Mouse (Mus musculus): ENCODE measurements around the gene Six5. TPM values are rescaled to one million over a fixed set of nuclear protein-coding genes. Genes with fewer than 3 reads are reported as not detected.

The Six5 gene
- total and polyA plus RNA-seq, 3 experiments = 7.1 to 26.0 (median 8.2) TPM

DNA sequence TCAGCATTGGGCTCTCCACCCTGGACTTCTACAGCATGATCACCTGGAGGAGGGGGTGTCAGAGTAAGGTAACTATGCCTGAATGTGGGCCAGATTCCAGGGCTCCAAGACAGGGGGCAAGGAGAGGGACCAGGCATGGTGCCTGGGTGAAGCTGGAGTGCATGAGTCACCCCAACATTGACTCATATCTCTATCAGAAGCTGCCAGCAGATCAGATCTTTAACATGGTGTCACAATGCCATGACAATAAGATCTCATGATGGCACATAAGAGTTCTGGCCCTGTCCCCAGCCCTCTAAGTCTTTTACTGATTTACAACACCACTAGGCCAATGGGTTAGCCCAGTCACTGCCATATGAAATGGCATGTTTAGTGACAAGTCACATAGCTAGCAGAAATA, 9.3 kb downstream of the Six5 start:
- peaks cover 1% of the 10 kb centered on the region; the same call in 1 of the 2 replicates for H3K4me1 ChIP-seq (ENCODE audit: control insufficient read depth, insufficient read depth, low read length)
- H3K4me3 ChIP-seq = no peak overlapping the region
- no peaks in the 10 kb centered on the region for H3K79me2 ChIP-seq (replicated peaks; ENCODE audit: control insufficient read depth, insufficient read depth, low read length)
- no peak overlapping the region for H3K27ac ChIP-seq
- no peaks in the 10 kb centered on the region for H3K27me3 ChIP-seq (ENCODE audit: control insufficient read depth, insufficient read depth, low read length)
- no peak for DNase-seq
- no peak overlapping the region for H3K9ac ChIP-seq (ENCODE audit: low read depth, low read length)
- H3K36me3 ChIP-seq (ENCODE audit: control insufficient read depth, insufficient read depth, low read length) = no peaks in the 10 kb centered on the region
- intact Hi-C loops (cut with DNase I) = no loop called here
- TF ChIP-seq EP300 (IDR thresholded peaks at IDR 0.05; ENCODE audit: insufficient read depth, low read depth, low read length) (no peak), POLR2A (IDR thresholded peaks at IDR 0.05; ENCODE audit: insufficient read depth, low read depth, low read length) (no peak), CTCF (IDR thresholded peaks at IDR 0.05) (no peak)

DNA sequence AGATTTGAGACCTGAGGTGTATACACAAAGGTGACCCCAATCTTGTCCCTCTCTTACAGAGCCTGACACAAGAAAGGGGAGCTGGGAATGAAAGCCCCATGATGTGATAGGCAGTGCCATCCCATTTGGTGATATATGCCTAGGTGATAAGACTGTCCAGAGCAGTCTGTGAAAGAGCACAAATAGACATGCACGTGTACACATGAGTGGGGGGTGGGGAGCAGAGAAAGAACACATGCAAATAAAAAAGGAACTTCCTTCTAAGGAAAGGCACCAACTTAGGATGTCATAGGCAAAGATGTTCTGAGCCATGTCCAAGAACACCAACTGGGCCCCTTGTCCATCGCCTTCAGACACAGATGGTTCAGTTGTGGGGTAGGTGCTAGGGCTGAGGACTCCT, 10.1 kb downstream of the Six5 start:
- no peak overlapping the region for H3K9ac ChIP-seq (ENCODE audit: low read depth, low read length)
- intact Hi-C loops (cut with DNase I) = no loop called here
- no peak for DNase-seq

DNA sequence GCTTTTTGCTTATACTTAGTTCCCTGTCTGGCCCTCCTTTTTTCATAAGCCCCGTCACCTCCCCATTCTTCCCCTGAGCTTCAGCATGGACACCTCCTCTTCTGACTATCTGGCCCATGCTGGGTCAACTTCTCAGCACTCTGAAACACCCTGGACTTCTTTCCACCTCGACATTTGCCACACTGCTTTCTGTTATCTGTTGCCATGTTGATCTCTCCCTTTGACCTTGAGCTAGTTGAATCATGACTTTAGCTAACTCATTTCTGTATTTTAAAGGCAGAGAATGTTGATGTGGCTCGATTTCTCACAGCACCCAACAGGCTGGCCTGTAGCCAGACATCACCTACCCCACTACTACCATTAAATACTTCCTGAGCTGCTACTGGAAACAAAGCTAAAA, 13.0 kb downstream of the Six5 start:
- Histone ChIP-seq H3K4me1 (ENCODE audit: control insufficient read depth, insufficient read depth, low read length) (no peaks in the 10 kb centered on the region), H3K27me3 (ENCODE audit: control insufficient read depth, insufficient read depth, low read length) (no peaks in the 10 kb centered on the region), H3K27ac (no peak overlapping the region), H3K36me3 (ENCODE audit: control insufficient read depth, insufficient read depth, low read length) (no peaks in the 10 kb centered on the region), H3K9ac (ENCODE audit: low read depth, low read length) (no peak overlapping the region), H3K79me2 (replicated peaks; ENCODE audit: control insufficient read depth, insufficient read depth, low read length) (no peaks in the 10 kb centered on the region), H3K4me3 (no peak overlapping the region)
- no peak for DNase-seq
- WGBS = 28% methylated on average over 3 of the region's 3 CpGs
- TF ChIP-seq POLR2A (IDR thresholded peaks at IDR 0.05; ENCODE audit: insufficient read depth, low read depth, low read length) (no peak), EP300 (IDR thresholded peaks at IDR 0.05; ENCODE audit: insufficient read depth, low read depth, low read length) (no peak), CTCF (IDR thresholded peaks at IDR 0.05) (no peak)
- intact Hi-C loops (cut with DNase I) = no loop called here

More for the DNA sequence above, 10.1 kb downstream of the Six5 start:
- TF ChIP-seq EP300 (IDR thresholded peaks at IDR 0.05; ENCODE audit: insufficient read depth, low read depth, low read length) (no peak), CTCF (IDR thresholded peaks at IDR 0.05) (no peak), POLR2A (IDR thresholded peaks at IDR 0.05; ENCODE audit: insufficient read depth, low read depth, low read length) (no peak)
- no peak overlapping the region for H3K27ac ChIP-seq
- H3K4me3 ChIP-seq = no peak overlapping the region
- no peaks in the 10 kb centered on the region for H3K27me3 ChIP-seq (ENCODE audit: control insufficient read depth, insufficient read depth, low read length)
- H3K4me1 ChIP-seq (ENCODE audit: control insufficient read depth, insufficient read depth, low read length) = peaks cover 1% of the 10 kb centered on the region; the same call in 1 of the 2 replicates
- no peaks in the 10 kb centered on the region for H3K79me2 ChIP-seq (replicated peaks; ENCODE audit: control insufficient read depth, insufficient read depth, low read length)
- 78% methylated on average over 2 of the region's 2 CpGs for WGBS
- no peaks in the 10 kb centered on the region for H3K36me3 ChIP-seq (ENCODE audit: control insufficient read depth, insufficient read depth, low read length)

DNA sequence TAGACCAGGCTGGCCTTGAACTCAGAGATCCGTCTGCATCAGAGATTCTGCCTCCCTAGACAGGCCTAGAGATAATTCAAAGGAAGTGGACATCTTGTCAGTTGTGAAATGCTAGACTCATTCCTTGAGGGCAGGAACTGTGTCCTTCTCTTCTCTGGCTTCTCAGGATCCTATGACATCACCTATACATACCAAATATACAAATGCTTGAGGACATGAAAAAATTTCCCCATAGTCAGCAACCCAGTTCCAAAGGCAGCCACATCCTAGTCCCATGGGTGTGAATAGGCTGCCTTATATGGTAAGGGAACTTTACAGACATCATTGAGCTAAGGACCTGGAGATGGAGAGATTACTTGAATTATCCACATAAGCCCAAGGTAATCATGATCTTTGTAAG, 15.2 kb downstream of the Six5 start:
- H3K27me3 ChIP-seq (ENCODE audit: control insufficient read depth, insufficient read depth, low read length) = no peaks in the 10 kb centered on the region
- H3K4me3 ChIP-seq = no peak overlapping the region
- no peak overlapping the region for H3K27ac ChIP-seq
- TF ChIP-seq POLR2A (IDR thresholded peaks at IDR 0.05; ENCODE audit: insufficient read depth, low read depth, low read length) (no peak), CTCF (IDR thresholded peaks at IDR 0.05) (no peak), EP300 (IDR thresholded peaks at IDR 0.05; ENCODE audit: insufficient read depth, low read depth, low read length) (no peak)
- H3K4me1 ChIP-seq (ENCODE audit: control insufficient read depth, insufficient read depth, low read length) = no peaks in the 10 kb centered on the region
- intact Hi-C loops (cut with DNase I) = no loop called here
- no peaks in the 10 kb centered on the region for H3K36me3 ChIP-seq (ENCODE audit: control insufficient read depth, insufficient read depth, low read length)
- H3K79me2 ChIP-seq (replicated peaks; ENCODE audit: control insufficient read depth, insufficient read depth, low read length) = no peaks in the 10 kb centered on the region
- no peak overlapping the region for H3K9ac ChIP-seq (ENCODE audit: low read depth, low read length)
- DNase-seq = no peak
- WGBS = 94% methylated on average over 1 of the region's 1 CpGs

DNA sequence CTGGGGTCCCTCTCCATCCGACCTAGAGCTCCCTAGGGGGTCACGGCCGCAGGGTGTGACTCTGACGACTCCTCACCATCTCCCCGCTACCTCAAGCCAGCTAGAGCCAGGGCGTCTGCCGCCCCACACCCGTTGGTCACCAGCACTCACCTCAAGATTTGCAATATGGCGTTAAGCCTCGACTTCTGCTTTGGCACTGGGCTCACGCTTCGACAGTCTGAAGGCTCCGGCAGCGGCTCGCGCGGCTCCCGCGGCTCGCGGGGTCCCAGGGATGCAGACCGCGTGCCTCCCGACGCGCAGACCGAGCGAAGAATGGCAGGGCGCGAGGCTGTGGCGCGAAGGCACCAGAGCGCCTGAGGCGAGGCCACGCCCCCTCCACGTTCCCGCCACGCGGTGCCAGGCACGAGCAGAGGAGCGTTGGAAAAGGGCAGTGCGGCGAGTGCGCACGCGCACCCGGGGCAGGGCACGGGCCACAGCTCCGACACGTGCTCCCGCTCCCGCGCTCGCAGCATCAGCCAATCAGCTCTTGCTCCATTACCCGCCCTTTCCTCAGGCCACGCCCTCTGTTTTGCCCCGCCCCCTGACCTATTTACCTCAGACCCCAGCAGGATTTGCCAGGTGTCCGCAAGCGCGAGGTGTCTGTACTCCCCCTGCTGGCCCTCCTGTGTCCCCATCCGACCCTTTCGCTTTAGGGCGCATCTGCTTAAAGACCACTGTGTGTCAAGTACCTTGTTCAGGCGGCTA, 23.8 kb downstream of the Six5 start, which contains the start of gene Gm4969:
Gene Gm4969 (minus strand): TSS at position 341 of the 744 bp plus-strand sequence.
- Histone ChIP-seq H3K4me1 (ENCODE audit: control insufficient read depth, insufficient read depth, low read length) (peaks cover 4% of the 10 kb centered on the region), H3K79me2 (replicated peaks; ENCODE audit: control insufficient read depth, insufficient read depth, low read length) (peaks cover 5% of the 10 kb centered on the region), H3K36me3 (ENCODE audit: control insufficient read depth, insufficient read depth, low read length) (no peaks in the 10 kb centered on the region; the same call in 1 of the 2 replicates), H3K27ac (no peak within 1 kb of the TSS), H3K4me3 (peak within 1 kb of the TSS; percentile 26), H3K27me3 (ENCODE audit: control insufficient read depth, insufficient read depth, low read length) (no peaks in the 10 kb centered on the region), H3K9ac (ENCODE audit: low read depth, low read length) (no peak within 1 kb of the TSS)
- intact Hi-C loops (cut with DNase I) = no loop called here
- 20% methylated on average over 64 of the region's 64 CpGs for WGBS
- peak; percentile 57 to 60 for DNase-seq
- TF ChIP-seq EP300 (IDR thresholded peaks at IDR 0.05; ENCODE audit: insufficient read depth, low read depth, low read length) (no peak), POLR2A (IDR thresholded peaks at IDR 0.05; ENCODE audit: insufficient read depth, low read depth, low read length) (no peak), CTCF (IDR thresholded peaks at IDR 0.05) (peak; percentile 40)

- Histone ChIP-seq H3K27me3 (ENCODE audit: control insufficient read depth, insufficient read depth, low read length) (no peaks in the 10 kb centered on the region), H3K9ac (ENCODE audit: low read depth, low read length) (no peak overlapping the region), H3K79me2 (replicated peaks; ENCODE audit: control insufficient read depth, insufficient read depth, low read length) (peaks cover 5% of the 10 kb centered on the region), H3K36me3 (ENCODE audit: control insufficient read depth, insufficient read depth, low read length) (no peaks in the 10 kb centered on the region; the same call in 1 of the 2 replicates), H3K4me1 (ENCODE audit: control insufficient read depth, insufficient read depth, low read length) (peaks cover 4% of the 10 kb centered on the region), H3K4me3 (no peak overlapping the region), H3K27ac (no peak overlapping the region)
- peak in 1 of 2 experiments; percentile 14 for DNase-seq
- intact Hi-C loops (cut with DNase I) = no loop called here
- TF ChIP-seq EP300 (IDR thresholded peaks at IDR 0.05; ENCODE audit: insufficient read depth, low read depth, low read length) (no peak), CTCF (IDR thresholded peaks at IDR 0.05) (no peak), POLR2A (IDR thresholded peaks at IDR 0.05; ENCODE audit: insufficient read depth, low read depth, low read length) (no peak)
- 91% methylated on average over 8 of the region's 8 CpGs for WGBS
Observed at GRCm38 (mm10) chr7:19119083-19119482, 24.7 kb downstream of the Six5 start.
